ENCODE assay signal across 24 mouse cellular contexts in genomic region chr13:5666235-5667007, GRCm38 (mm10).
A peak's percentile ranks its signal among the peaks of the same experiment; 100 is the strongest.
DNase-seq lines count a peak whose midpoint lies in the region; ATAC-seq and TF ChIP-seq lines count a peak whose summit lies in the region.
"Had no signal": no experiment of that assay in that cellular context is flagged by ENCODE, and none has a peak within 500 bp of the region (broad histone marks: within the 10 kb centered on the region; RNA-seq: fewer than 3 reads in every experiment).

No protein-coding gene starts in this region.

- DNase-seq in lung, embryonic 14.5 days = peak; percentile 10
- no peak for DNase-seq in lung, postnatal 4 days
- DNase-seq in 416B (ENCODE audit: low read depth) (peak; percentile 42), NIH3T3 (ENCODE audit: low read depth) (peak; percentile 18), MN1 (ENCODE audit: low spot score) (no peak)
- DNase-seq in left cerebral cortex, postnatal 10 days (ENCODE audit: extremely low spot score in 1 of 2, low spot score in 2 of 2) = no peak
- DNase-seq: adrenal gland, postnatal 14 days; cerebellum, adult 2 months; cerebellum, postnatal 25 days; gastrocnemius, adult 2 months; kidney, adult 8-10 months; kidney, postnatal 25 days; lung, postnatal 14 days; right cerebral cortex, postnatal 4 days; thymus, postnatal 25 days had no signal

- WGBS in lung, embryonic 14.5 days = 62% methylated on average over 3 of the region's 3 CpGs

- no peaks in the 10 kb centered on the region for H3K36me3 ChIP-seq in lung, embryonic 14.5 days (ENCODE audit: insufficient read depth)
- H3K36me3 ChIP-seq: heart, embryonic 10.5 days; midbrain, embryonic 15.5 days; neural tube, embryonic 13.5 days; stomach, embryonic 15.5 days had no signal

- no peak overlapping the region for H3K4me3 ChIP-seq in lung, embryonic 14.5 days (ENCODE audit: low read depth, low read length)
- H3K4me3 ChIP-seq: forebrain, embryonic 13.5 days; gastrocnemius, adult 2 months; heart, embryonic 10.5 days; layer of hippocampus, adult 2 months; midbrain, embryonic 15.5 days; neural tube, embryonic 13.5 days; stomach, embryonic 15.5 days had no signal

- no peak for TF ChIP-seq CTCF in lung, embryonic 14.5 days (IDR thresholded peaks at IDR 0.05; ENCODE audit: low read depth)

- H3K9me3 ChIP-seq in lung, embryonic 14.5 days (ENCODE audit: low read depth, low read length) = no peaks in the 10 kb centered on the region
- H3K9me3 ChIP-seq: forebrain, embryonic 13.5 days; heart, embryonic 10.5 days; midbrain, embryonic 15.5 days; neural tube, embryonic 13.5 days; stomach, embryonic 15.5 days had no signal

- no peak overlapping the region for H3K27ac ChIP-seq in lung, embryonic 14.5 days (ENCODE audit: low read depth)
- H3K27ac ChIP-seq: forebrain, embryonic 13.5 days; gastrocnemius, adult 2 months; heart, embryonic 10.5 days; hindbrain, postnatal 0 days; layer of hippocampus, adult 2 months; liver, embryonic 14.5 days; midbrain, embryonic 15.5 days; neural tube, embryonic 13.5 days; stomach, embryonic 15.5 days had no signal

- no peaks in the 10 kb centered on the region for H3K4me1 ChIP-seq in lung, embryonic 14.5 days (ENCODE audit: insufficient read depth)
- H3K4me1 ChIP-seq: forebrain, embryonic 13.5 days; heart, embryonic 10.5 days; midbrain, embryonic 15.5 days; neural tube, embryonic 13.5 days; stomach, embryonic 15.5 days had no signal

- ATAC-seq in lung, embryonic 14.5 days (ENCODE audit: insufficient read depth) = no peak
- peak; percentile 78 for ATAC-seq in inflammation-experienced regulatory T-cells, adult 6 months
- ATAC-seq: forebrain, embryonic 13.5 days; hindbrain, postnatal 0 days; midbrain, embryonic 15.5 days had no signal

- no peaks in the 10 kb centered on the region for H3K27me3 ChIP-seq in lung, embryonic 14.5 days (ENCODE audit: insufficient read depth, low read length)
- H3K27me3 ChIP-seq: forebrain, embryonic 13.5 days; midbrain, embryonic 15.5 days; neural tube, embryonic 13.5 days; stomach, embryonic 15.5 days had no signal

- H3K9ac ChIP-seq in lung, embryonic 14.5 days = no peak overlapping the region
- H3K9ac ChIP-seq: forebrain, embryonic 13.5 days; liver, embryonic 14.5 days; midbrain, embryonic 15.5 days; neural tube, embryonic 13.5 days; stomach, embryonic 15.5 days had no signal

- intact Hi-C loops in left cerebral cortex, postnatal 10 days (cut with DNase I) = no loop called here

- no peak overlapping the region for H3K4me2 ChIP-seq in lung, embryonic 14.5 days
- H3K4me2 ChIP-seq: forebrain, embryonic 13.5 days; midbrain, embryonic 15.5 days; neural tube, embryonic 13.5 days; stomach, embryonic 15.5 days had no signal

Comparison
In these comparisons a context has a peak if more than half of its experiments do, and no peak if none do; other contexts are left out.
1. DNase-seq: peak in lung, embryonic 14.5 days (single experiment), 416B (single experiment) and NIH3T3 (single experiment); none in lung, postnatal 4 days (0 of 2), MN1 (single experiment) and left cerebral cortex, postnatal 10 days (0 of 2).